Mouse (Mus musculus): ENCODE measurements at regions not wholly inside any gene's neighbourhood (a gene's known extent, or its start where the extent isn't known, plus 50 kb on each side); places are given as distances from the start of the nearest gene placed in this dataset.

- no peak for ATAC-seq (replicated peaks in 1 of 2; ENCODE audit: insufficient read depth in 1 of 2, low FRiP score in 2 of 2, low TSS enrichment in 1 of 2, low read depth in 1 of 2, poor library complexity in 2 of 2, severe bottlenecking in 2 of 2)
Measured at GRCm38 (mm10) chr13:40794190-40794589, 56.0 kb upstream of the Tfap2a start.

DNA sequence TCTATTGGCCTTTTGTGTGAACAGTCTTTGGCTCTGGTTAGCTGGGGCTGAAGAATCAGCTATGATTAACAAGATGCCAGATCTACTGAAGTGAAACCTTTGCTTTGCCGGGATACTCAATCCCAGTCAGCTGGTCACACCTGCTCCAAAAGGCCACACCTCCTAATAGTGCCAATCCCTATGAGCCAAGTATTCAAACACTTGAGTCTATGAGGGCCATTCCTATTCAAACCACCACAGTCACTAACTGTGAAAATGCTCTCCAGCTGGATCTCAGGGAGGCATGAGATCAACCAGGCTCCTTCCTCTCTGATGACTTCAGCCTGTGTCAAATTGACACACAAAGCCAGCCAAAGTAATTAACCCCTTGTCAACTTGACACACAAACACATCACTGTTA is 54.8 kb upstream of the Tfap2a start:
- no peak for ATAC-seq (replicated peaks in 1 of 2; ENCODE audit: insufficient read depth in 1 of 2, low FRiP score in 2 of 2, low TSS enrichment in 1 of 2, low read depth in 1 of 2, poor library complexity in 2 of 2, severe bottlenecking in 2 of 2)

DNA sequence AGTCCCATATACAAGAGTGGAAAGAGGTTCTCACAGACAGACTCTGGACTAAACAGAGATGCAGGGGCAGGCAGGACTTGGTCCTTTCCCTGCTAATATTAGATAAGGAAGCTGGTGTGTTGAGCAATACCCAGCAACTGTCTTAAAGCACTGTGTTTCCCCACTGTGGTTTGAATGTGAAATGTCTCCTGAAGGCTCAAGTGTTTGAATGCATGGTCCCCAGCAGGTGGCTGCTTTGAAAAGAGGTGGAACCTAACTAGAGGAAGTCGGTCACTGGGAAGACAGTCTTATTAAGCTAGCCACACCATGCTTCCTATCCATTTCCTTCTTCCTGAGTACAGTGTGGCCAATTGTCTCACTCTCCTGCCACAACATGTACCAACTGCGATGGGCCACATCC is 50.0 kb upstream of the Tfap2a start:
- ATAC-seq (replicated peaks in 1 of 2; ENCODE audit: insufficient read depth in 1 of 2, low FRiP score in 2 of 2, low TSS enrichment in 1 of 2, low read depth in 1 of 2, poor library complexity in 2 of 2, severe bottlenecking in 2 of 2) = peak; percentile 68 to 87

Measured in hematopoietic stem cell, adult 5-6 weeks (primary cell).